Mouse (Mus musculus) liver, adult 2 months (tissue): ENCODE measurements around the gene Slc32a1.

Experiments used
- CTCF ChIP-seq: fragments of 200-500 bp; IDR thresholded peaks from 2 replicates; pipeline ENCODE4 v1.5.1; 2011; ENCODE audit warnings: low read depth, low read length, control low read depth
- POLR2A ChIP-seq: fragments of 200-500 bp; IDR thresholded peaks from 2 replicates; pipeline ENCODE4 v1.6.1; 2011; ENCODE audit warnings: low read length, control low read depth; ENCODE audit not compliant: insufficient read depth; ENCODE audit errors: extremely low read depth

DNA sequence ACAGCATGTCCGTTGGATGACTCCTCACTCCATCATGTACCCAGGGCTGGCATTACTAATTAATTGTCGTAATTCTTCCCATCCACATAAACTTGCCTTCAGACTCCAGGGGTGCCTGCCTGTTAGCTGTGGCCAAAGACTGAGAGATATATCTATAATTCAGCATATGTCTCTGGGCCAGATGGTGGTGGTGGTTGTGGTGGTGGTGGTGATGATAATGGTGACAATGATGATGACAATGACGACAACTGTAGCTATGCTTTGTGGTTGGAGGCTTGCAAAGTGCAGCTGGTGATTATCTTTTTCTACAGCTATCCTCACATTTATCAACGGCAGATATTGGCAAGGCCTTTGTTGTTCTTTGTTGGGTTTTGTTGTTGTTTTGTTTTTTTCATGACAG lies 17.2 kb upstream of the Slc32a1 start:
- TF ChIP-seq CTCF (no peak), POLR2A (no peak)
